Mouse (Mus musculus) kidney, adult 18-20 months (tissue): ENCODE data around the gene Fam124a.
A peak's percentile ranks its signal among the peaks of the same experiment; 100 is the strongest.
"Not testable (repeated sequence)": the region's sequence is repeated elsewhere in the genome, so short reads cannot be mapped to it uniquely, and the experiment has no call there.

Source experiments
- DNase-seq: peaks from one replicate; pipeline ENCODE4 v3.0.0; 2021

Fam124a gene

GRCm38 (mm10) chr14:62580945-62581344 is 25.4 kb downstream of the Fam124a start:
- DNase-seq, result no peak

- DNase-seq, result no peak
Observed at GRCm38 (mm10) chr14:62581768-62582167, 26.2 kb downstream of the Fam124a start.

- no peak for DNase-seq
Observed at GRCm38 (mm10) chr14:62584637-62585036, 29.1 kb downstream of the Fam124a start.

GRCm38 (mm10) chr14:62585338-62585737 is 29.8 kb downstream of the Fam124a start:
- peak; percentile 15 for DNase-seq

GRCm38 (mm10) chr14:62600109-62600522 is 44.6 kb downstream of the Fam124a start:
- DNase-seq, result no peak

GRCm38 (mm10) chr14:62602271-62602670 is 46.7 kb downstream of the Fam124a start:
- no peak for DNase-seq

- no peak for DNase-seq
Observed at GRCm38 (mm10) chr14:62602869-62603268, 47.3 kb downstream of the Fam124a start.

- DNase-seq, result no peak
Observed at GRCm38 (mm10) chr14:62607791-62608196, 52.3 kb downstream of the Fam124a start.

GRCm38 (mm10) chr14:62609904-62610303 is 54.4 kb downstream of the Fam124a start:
- no peak for DNase-seq

- DNase-seq, result no peak
Observed at GRCm38 (mm10) chr14:62622393-62622792, 66.9 kb downstream of the Fam124a start.

GRCm38 (mm10) chr14:62627951-62628350 is 72.4 kb downstream of the Fam124a start:
- DNase-seq, result no peak

GRCm38 (mm10) chr14:62637436-62638344 is 82.2 kb downstream of the Fam124a start:
- DNase-seq, result no peak

GRCm38 (mm10) chr14:62638345-62638702 is 82.8 kb downstream of the Fam124a start:
- DNase-seq, result no peak

GRCm38 (mm10) chr14:62639111-62639510 is 83.6 kb downstream of the Fam124a start:
- no peak for DNase-seq

- DNase-seq, result no peak
Observed at GRCm38 (mm10) chr14:62639551-62639950, 84.0 kb downstream of the Fam124a start.

- DNase-seq, result no peak
Observed at GRCm38 (mm10) chr14:62640396-62640795, 84.9 kb downstream of the Fam124a start.

GRCm38 (mm10) chr14:62642368-62642767 is 86.8 kb downstream of the Fam124a start:
- not testable (repeated sequence) for DNase-seq

- DNase-seq, result no peak
Observed at GRCm38 (mm10) chr14:62648405-62648804, 92.9 kb downstream of the Fam124a start.

GRCm38 (mm10) chr14:62650376-62650775 is 94.8 kb downstream of the Fam124a start:
- DNase-seq, result no peak

- DNase-seq, result no peak
Observed at GRCm38 (mm10) chr14:62651771-62652170, 96.2 kb downstream of the Fam124a start.

GRCm38 (mm10) chr14:62655996-62656395 is 100.5 kb downstream of the Fam124a start:
- no peak for DNase-seq

- DNase-seq, result no peak
Observed at GRCm38 (mm10) chr14:62657469-62657868, 101.9 kb downstream of the Fam124a start.
